Mouse (Mus musculus) MEL (cell line): ENCODE results near the gene Casr. TPM values are rescaled to one million over a fixed set of nuclear protein-coding genes. Genes with fewer than 3 reads are reported as not detected.

Source experiments
- DNase-seq: peaks from one replicate; pipeline ENCODE4 v3.0.0; 2011; ENCODE audit warnings: low read depth, low spot score
- H3K27ac ChIP-seq: 2 replicates; pipeline ENCODE4 v1.5.1; 2012; ENCODE audit warnings: low read depth, mild to moderate bottlenecking, control low read depth, low read length, moderate library complexity; ENCODE audit not compliant: control insufficient read depth
- H3K27me3 ChIP-seq, 2 experiments: fragments of 150-350 bp in 1 of 2; sonication (generic) in 1 of 2; 2 replicates each; pipeline ENCODE4 v1.6.1; 2012; ENCODE audit warnings: low read length in 2 of 2, mild to moderate bottlenecking in 2 of 2, improper control_type of control experiment in 1 of 2, moderate library complexity in 1 of 2; ENCODE audit not compliant: insufficient read depth in 2 of 2, control insufficient read depth in 1 of 2
- H3K36me3 ChIP-seq, 2 experiments: 2 replicates each; pipeline ENCODE4 v1.6.1; 2012 to 2014; ENCODE audit warnings: low read length in 2 of 2, improper control_type of control experiment in 1 of 2, inconsistent platforms in 1 of 2, mild to moderate bottlenecking in 1 of 2; ENCODE audit not compliant: insufficient read depth in 2 of 2, control insufficient read depth in 1 of 2
- H3K4me1 ChIP-seq, 2 experiments: fragments of 150-350 bp in 1 of 2; sonication (generic) in 1 of 2; 2 replicates each; pipeline ENCODE4 v1.6.1; 2012; ENCODE audit warnings: low read length in 2 of 2, improper control_type of control experiment in 1 of 2, mild to moderate bottlenecking in 1 of 2; ENCODE audit not compliant: insufficient read depth in 2 of 2, control insufficient read depth in 1 of 2
- H3K4me3 ChIP-seq, 2 experiments: fragments of 150-350 bp in 1 of 2; sonication (generic) in 1 of 2; 2 replicates each; pipeline ENCODE4 v1.5.1; 2012; ENCODE audit warnings: low read depth in 2 of 2, low read length in 2 of 2, mild to moderate bottlenecking in 2 of 2, moderate library complexity in 2 of 2, control low read depth in 1 of 2, improper control_type of control experiment in 1 of 2; ENCODE audit not compliant: control insufficient read depth in 1 of 2, insufficient read depth in 1 of 2
- H3K79me2 ChIP-seq: 2 replicates; pipeline ENCODE4 v1.6.1; 2012; ENCODE audit warnings: mild to moderate bottlenecking, low read length, moderate library complexity; ENCODE audit not compliant: control insufficient read depth, poor library complexity, insufficient read depth
- H3K9ac ChIP-seq: 2 replicates; pipeline ENCODE4 v1.6.1; 2012; ENCODE audit warnings: low read depth, mild to moderate bottlenecking, control low read depth, low read length, moderate library complexity; ENCODE audit not compliant: control insufficient read depth, poor library complexity, severe bottlenecking
- H3K9me3 ChIP-seq: fragments of 150-350 bp; sonication (generic); replicated peaks from 2 replicates; pipeline ENCODE4 v1.6.1; 2012; ENCODE audit warnings: mild to moderate bottlenecking, low read length, improper control_type of control experiment, moderate library complexity; ENCODE audit not compliant: insufficient read depth
- BHLHE40 ChIP-seq: IDR thresholded peaks from 2 replicates; pipeline ENCODE4 v1.6.1; 2012; ENCODE audit warnings: low read depth, mild to moderate bottlenecking, inconsistent platforms, low read length, improper control_type of control experiment, borderline replicate concordance
- CHD1 ChIP-seq: IDR thresholded peaks from 2 replicates; pipeline ENCODE4 v1.6.1; 2012; ENCODE audit warnings: low read depth, mild to moderate bottlenecking, inconsistent platforms, low read length, improper control_type of control experiment
- CTCF ChIP-seq, 3 experiments: IDR thresholded peaks in 2 of 3; conservative IDR thresholded peaks in 1 of 3; 2 replicates each; pipeline ENCODE4 v1.5.1; 2011 to 2012; ENCODE audit warnings: low read length in 3 of 3, low read depth in 2 of 3, mild to moderate bottlenecking in 2 of 3, improper control_type of control experiment in 1 of 3, inconsistent platforms in 1 of 3, mixed read lengths in 1 of 3, moderate library complexity in 1 of 3; ENCODE audit not compliant: control insufficient read depth in 1 of 3, insufficient read depth in 1 of 3, poor library complexity in 1 of 3, severe bottlenecking in 1 of 3
- E2F4 ChIP-seq: IDR thresholded peaks from 2 replicates; pipeline ENCODE4 v1.6.1; 2011; ENCODE audit warnings: low read depth, low read length, improper control_type of control experiment, borderline replicate concordance
- ELF1 ChIP-seq: IDR thresholded peaks from 2 replicates; pipeline ENCODE4 v1.6.1; 2014; ENCODE audit warnings: low read depth, mild to moderate bottlenecking, inconsistent platforms, low read length, improper control_type of control experiment, moderate library complexity
- EP300 ChIP-seq, 2 experiments: IDR thresholded peaks; 2 replicates each; pipeline ENCODE4 v1.6.1; 2011; ENCODE audit warnings: improper control_type of control experiment in 2 of 2, low read length in 2 of 2, low read depth in 1 of 2, mild to moderate bottlenecking in 1 of 2
- ETS1 ChIP-seq: IDR thresholded peaks from 2 replicates; pipeline ENCODE4 v1.6.1; 2012; ENCODE audit warnings: low read depth, mild to moderate bottlenecking, inconsistent platforms, low read length, improper control_type of control experiment, moderate library complexity
- GABPA ChIP-seq: IDR thresholded peaks from 2 replicates; pipeline ENCODE4 v1.6.1; 2012; ENCODE audit warnings: low read depth, mild to moderate bottlenecking, inconsistent platforms, low read length, improper control_type of control experiment, moderate library complexity
- GATA1 ChIP-seq: IDR thresholded peaks from 2 replicates; pipeline ENCODE4 v1.6.1; 2011; ENCODE audit warnings: low read depth, low read length, improper control_type of control experiment
- HCFC1 ChIP-seq: IDR thresholded peaks from 2 replicates; pipeline ENCODE4 v1.6.1; 2012; ENCODE audit warnings: low read depth, mild to moderate bottlenecking, inconsistent platforms, low read length, improper control_type of control experiment, moderate library complexity
- JUND ChIP-seq: IDR thresholded peaks from 2 replicates; pipeline ENCODE4 v1.6.1; 2011; ENCODE audit warnings: low read depth, mild to moderate bottlenecking, improper control_type of control experiment, low read length
- MAX ChIP-seq: IDR thresholded peaks from 2 replicates; pipeline ENCODE4 v1.6.1; 2011; ENCODE audit warnings: low read length, improper control_type of control experiment
- MXI1 ChIP-seq: IDR thresholded peaks from 2 replicates; pipeline ENCODE4 v1.6.1; 2011; ENCODE audit warnings: mild to moderate bottlenecking, low read depth, low read length, improper control_type of control experiment
- MYC ChIP-seq: IDR thresholded peaks from 2 replicates; pipeline ENCODE4 v1.6.1; 2011; ENCODE audit warnings: low read depth, mild to moderate bottlenecking, low read length, improper control_type of control experiment, moderate library complexity
- NRF1 ChIP-seq: IDR thresholded peaks from 2 replicates; pipeline ENCODE4 v1.6.1; 2014; ENCODE audit warnings: low read depth, mild to moderate bottlenecking, inconsistent platforms, low read length, improper control_type of control experiment, moderate library complexity; ENCODE audit not compliant: poor library complexity, insufficient read depth, severe bottlenecking
- POLR2A ChIP-seq, 2 experiments: IDR thresholded peaks; 2 replicates each; pipeline ENCODE4 v1.6.1; 2011 to 2012; ENCODE audit warnings: low read length in 2 of 2, mild to moderate bottlenecking in 2 of 2, control low read depth in 1 of 2, improper control_type of control experiment in 1 of 2, low read depth in 1 of 2, moderate library complexity in 1 of 2; ENCODE audit not compliant: control insufficient read depth in 1 of 2, insufficient read depth in 1 of 2, poor library complexity in 1 of 2
- POLR2AphosphoS2 ChIP-seq: IDR thresholded peaks from 2 replicates; pipeline ENCODE4 v1.6.1; 2011; ENCODE audit warnings: low read length, improper control_type of control experiment
- POLR2AphosphoS5 ChIP-seq: IDR thresholded peaks from 2 replicates; pipeline ENCODE4 v1.6.1; 2012; ENCODE audit warnings: low read depth, borderline replicate concordance, mild to moderate bottlenecking, inconsistent platforms, low read length, moderate library complexity, mixed read lengths
- RAD21 ChIP-seq: IDR thresholded peaks from 2 replicates; pipeline ENCODE4 v1.6.1; 2011; ENCODE audit warnings: mild to moderate bottlenecking, low read depth, low read length, improper control_type of control experiment
- SMC3 ChIP-seq: IDR thresholded peaks from 2 replicates; pipeline ENCODE4 v1.6.1; 2011; ENCODE audit warnings: low read depth, low read length, improper control_type of control experiment
- TAL1 ChIP-seq: IDR thresholded peaks from 2 replicates; pipeline ENCODE4 v1.6.1; 2012; ENCODE audit warnings: mild to moderate bottlenecking, inconsistent platforms, low read length, moderate library complexity, mixed read lengths
- TBP ChIP-seq: IDR thresholded peaks from 2 replicates; pipeline ENCODE4 v1.8.0; 2011; ENCODE audit warnings: low read depth, low read length, improper control_type of control experiment
- UBTF ChIP-seq: IDR thresholded peaks from 2 replicates; pipeline ENCODE4 v1.6.1; 2012; ENCODE audit warnings: low read depth, mild to moderate bottlenecking, inconsistent platforms, low read length, improper control_type of control experiment, moderate library complexity, borderline replicate concordance; ENCODE audit not compliant: insufficient read depth
- USF1 ChIP-seq: IDR thresholded peaks from 2 replicates; pipeline ENCODE4 v1.6.1; 2014; ENCODE audit warnings: low read depth, mild to moderate bottlenecking, inconsistent platforms, low read length, improper control_type of control experiment, moderate library complexity
- ZKSCAN1 ChIP-seq: IDR thresholded peaks from 2 replicates; pipeline ENCODE4 v1.6.1; 2012; ENCODE audit warnings: low read depth, mild to moderate bottlenecking, inconsistent platforms, low read length, improper control_type of control experiment, moderate library complexity
- polyA plus RNA-seq, 2 experiments: library from polyadenylated mRNA; stranded (reverse) in 1 of 2; unstranded in 1 of 2; fragments of >175 nt in 1 of 2; fragments of >200 nt in 1 of 2; gene quantifications; 2 replicates each; pipeline versions ENCODE4 v1.2.1 to v1.2.4; 2012; ENCODE audit warnings: low replicate concordance in 2 of 2, low read depth in 1 of 2; ENCODE audit not compliant: insufficient read length in 2 of 2, insufficient read depth in 1 of 2, missing spikeins in 1 of 2
- total RNA-seq: library from RNA; depleted of rRNA; stranded (reverse); fragments of 300-350 nt; gene quantifications from 2 replicates; pipeline ENCODE4 v1.2.3, GENCODE M21; 2012

Gene Casr
- total and polyA plus RNA-seq, 3 experiments = not detected

GRCm38 (mm10) chr16:36505134-36505533 lies 56.8 kb downstream of the Casr start:
- H3K4me3 ChIP-seq = no peak overlapping the region
- no peaks in the 10 kb centered on the region for H3K4me1 ChIP-seq
- H3K36me3 ChIP-seq = no peaks in the 10 kb centered on the region
- H3K79me2 ChIP-seq = no peaks in the 10 kb centered on the region
- no peak overlapping the region for H3K9ac ChIP-seq
- DNase-seq = no peak
- H3K27me3 ChIP-seq = no peaks in the 10 kb centered on the region
- H3K27ac ChIP-seq = no peak overlapping the region
- TF ChIP-seq ELF1 (no peak), TAL1 (no peak), RAD21 (no peak), GATA1 (no peak)
- H3K9me3 ChIP-seq = no peaks in the 10 kb centered on the region

- Histone ChIP-seq H3K9me3 (no peaks in the 10 kb centered on the region), H3K79me2 (no peaks in the 10 kb centered on the region), H3K4me3 (no peak overlapping the region), H3K27ac (no peak overlapping the region), H3K9ac (no peak overlapping the region), H3K36me3 (no peaks in the 10 kb centered on the region), H3K4me1 (no peaks in the 10 kb centered on the region), H3K27me3 (no peaks in the 10 kb centered on the region)
- DNase-seq = no peak
- TF ChIP-seq CHD1 (no peak), MYC (no peak), E2F4 (no peak), SMC3 (no peak), POLR2AphosphoS2 (no peak), EP300 (IDR thresholded peaks at IDR 0.05; ENCODE audit: low read depth in 1 of 2, low read length in 2 of 2) (no peak), NRF1 (no peak)
These were observed 59.7 kb downstream of the Casr start for GRCm38 (mm10) chr16:36502286-36502685.

GRCm38 (mm10) chr16:36492420-36492819 lies 69.5 kb downstream of the Casr start:
- no peak for DNase-seq
- Histone ChIP-seq H3K27me3 (no peaks in the 10 kb centered on the region), H3K79me2 (no peaks in the 10 kb centered on the region), H3K4me1 (no peaks in the 10 kb centered on the region), H3K36me3 (no peaks in the 10 kb centered on the region), H3K27ac (no peak overlapping the region), H3K9me3 (no peaks in the 10 kb centered on the region), H3K9ac (no peak overlapping the region), H3K4me3 (no peak overlapping the region)
- TF ChIP-seq CTCF (IDR thresholded peaks at IDR 0.05 in 2 of 3, conservative IDR thresholded peaks at IDR 0.05 in 1 of 3; ENCODE audit: control insufficient read depth in 1 of 3, insufficient read depth in 1 of 3, low read depth in 2 of 3, low read length in 3 of 3, poor library complexity in 1 of 3, severe bottlenecking in 1 of 3) (no peak), UBTF (no peak), HCFC1 (no peak), BHLHE40 (no peak), RAD21 (no peak), E2F4 (no peak), ZKSCAN1 (no peak), TBP (no peak), POLR2A (IDR thresholded peaks at IDR 0.05; ENCODE audit: control insufficient read depth in 1 of 2, insufficient read depth in 1 of 2, low read depth in 1 of 2, low read length in 2 of 2, poor library complexity in 1 of 2) (no peak), MAX (no peak), MYC (no peak), SMC3 (no peak), GABPA (no peak), MXI1 (no peak), ETS1 (no peak), JUND (no peak), USF1 (no peak), POLR2AphosphoS5 (no peak)
